Mouse (Mus musculus): Measurements from ENCODE around the gene AI413582.

DNA sequence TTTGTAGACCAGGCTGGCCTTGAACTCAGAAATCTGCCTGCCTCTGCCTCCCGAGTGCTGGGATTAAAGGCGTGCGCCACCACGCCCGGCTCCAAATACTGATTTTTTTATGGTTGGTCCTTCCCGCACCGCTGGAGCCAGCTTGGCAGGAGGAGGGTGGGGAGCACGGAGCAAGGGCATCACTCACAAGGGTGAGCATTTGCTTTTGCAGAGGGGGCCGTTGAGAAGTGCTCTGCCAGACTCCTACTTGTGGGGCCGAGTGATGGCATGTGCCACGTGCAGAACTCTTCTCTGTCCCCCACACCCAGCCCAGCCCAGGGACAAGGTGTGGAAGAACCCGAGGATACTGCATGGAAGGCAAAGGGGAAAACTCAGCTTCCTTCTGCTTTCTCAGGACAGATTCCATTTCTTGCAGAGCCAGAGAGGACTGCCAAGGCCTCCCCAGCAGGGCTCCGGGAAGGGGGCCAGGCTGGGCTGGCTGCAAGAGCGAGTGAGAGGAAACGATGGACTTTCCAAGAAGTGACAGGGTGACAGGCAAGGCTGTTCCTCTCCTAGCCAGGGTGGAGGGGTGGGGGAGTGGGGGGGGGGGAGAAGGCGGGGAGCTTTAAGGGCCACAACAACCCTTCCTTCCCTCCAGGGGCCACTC is 9.0 kb upstream of the AI413582 start:
- TF ChIP-seq CTCF (IDR thresholded peaks at IDR 0.05; ENCODE audit: low read depth): no peak
- TF ChIP-seq EP300 (IDR thresholded peaks at IDR 0.05; ENCODE audit: low read depth): no peak
